Mouse (Mus musculus) right cerebral cortex, postnatal 4 days (tissue): ENCODE results near the gene Scel.

ENCODE experiments used
- DNase-seq: peaks from one replicate; pipeline ENCODE4 v3.0.0-alpha.2; 2022

The Scel gene

GRCm38 (mm10) chr14:103526286-103526685, 13.1 kb downstream of the Scel start:
- DNase-seq: no peak

DNA sequence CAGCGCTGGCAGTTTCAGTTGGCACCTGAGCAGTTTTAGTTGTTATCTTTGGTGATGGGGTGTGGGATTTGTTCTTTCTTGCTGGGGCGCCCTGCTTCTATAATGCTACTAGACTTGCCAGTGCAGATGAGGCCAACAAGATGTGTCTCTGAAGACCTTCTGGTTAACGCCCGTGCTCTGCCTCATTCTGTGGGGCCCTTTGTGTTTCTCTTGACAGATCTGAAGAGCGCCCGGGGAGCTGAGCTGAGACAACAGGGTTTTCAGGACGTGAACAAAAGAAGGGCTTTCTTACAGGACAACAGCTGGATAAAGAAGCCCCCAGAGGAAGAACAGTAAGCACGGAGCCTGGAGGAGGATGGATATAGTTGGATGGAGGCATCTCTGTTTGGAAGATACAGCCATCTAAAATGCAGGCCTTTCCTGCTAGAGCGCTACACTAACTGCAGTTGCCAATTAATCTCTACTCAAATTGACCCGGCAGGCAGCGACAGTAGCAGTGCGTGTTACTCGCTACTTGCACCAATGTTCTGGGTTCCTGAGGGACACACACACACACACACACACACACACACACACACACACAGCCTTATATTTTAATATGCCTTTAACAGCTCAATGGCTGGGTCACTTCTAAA, 16.7 kb downstream of the Scel start:
- DNase-seq: no peak

DNA sequence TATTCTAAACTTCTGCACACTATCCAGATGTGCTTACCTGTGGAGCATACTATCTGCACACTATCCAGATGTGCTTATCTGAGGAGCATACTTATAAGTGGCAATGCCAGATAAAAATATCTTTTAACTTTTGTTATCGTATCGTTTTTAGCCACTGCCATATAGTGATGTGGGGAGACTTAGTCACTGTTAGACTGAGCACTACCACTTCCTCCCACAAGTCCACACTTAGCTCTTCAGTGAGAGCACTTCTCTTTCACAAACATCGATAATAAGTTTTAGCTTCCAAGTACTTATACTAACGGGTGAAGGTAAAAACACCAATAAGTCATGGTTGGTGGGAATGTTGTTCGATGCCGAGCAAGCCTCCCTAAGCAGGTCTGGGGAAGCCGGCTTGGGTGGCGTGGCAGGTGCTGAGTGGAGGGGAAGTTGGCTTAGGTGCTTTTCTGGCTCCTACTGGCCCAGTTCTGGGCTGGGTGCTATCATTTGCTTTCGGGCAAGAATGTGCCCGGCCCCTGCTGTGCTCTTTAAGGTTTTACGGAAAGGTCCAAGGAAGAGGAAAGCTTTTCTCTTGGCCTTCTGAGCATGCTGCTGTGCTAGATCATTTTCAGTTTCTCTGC, 18.7 kb downstream of the Scel start:
- no peak for DNase-seq

- DNase-seq: no peak
Measured at GRCm38 (mm10) chr14:103535511-103536024, 22.4 kb downstream of the Scel start.

DNA sequence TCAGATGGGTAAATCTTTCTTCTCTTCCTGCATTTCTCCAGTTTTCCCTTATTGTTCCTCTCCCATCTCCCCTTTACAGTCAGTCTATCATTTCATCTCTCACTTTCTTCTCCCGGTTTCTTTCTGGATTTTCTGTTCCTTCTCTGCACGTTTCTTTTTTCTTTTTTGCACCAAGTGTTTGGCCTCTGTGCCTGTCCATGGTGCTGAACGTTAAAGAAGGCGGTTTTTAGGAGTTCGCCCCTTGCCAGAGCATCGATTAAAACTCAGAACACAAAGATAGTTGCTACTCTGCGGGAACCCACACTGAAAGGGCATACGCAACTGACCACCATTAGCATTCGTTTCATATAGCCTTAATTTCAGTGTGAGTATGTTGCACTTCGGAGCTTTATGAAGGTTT, 23.2 kb downstream of the Scel start:
- DNase-seq: no peak

- DNase-seq: peak; percentile 81
Measured at GRCm38 (mm10) chr14:103537355-103538056, 24.4 kb downstream of the Scel start.

DNA sequence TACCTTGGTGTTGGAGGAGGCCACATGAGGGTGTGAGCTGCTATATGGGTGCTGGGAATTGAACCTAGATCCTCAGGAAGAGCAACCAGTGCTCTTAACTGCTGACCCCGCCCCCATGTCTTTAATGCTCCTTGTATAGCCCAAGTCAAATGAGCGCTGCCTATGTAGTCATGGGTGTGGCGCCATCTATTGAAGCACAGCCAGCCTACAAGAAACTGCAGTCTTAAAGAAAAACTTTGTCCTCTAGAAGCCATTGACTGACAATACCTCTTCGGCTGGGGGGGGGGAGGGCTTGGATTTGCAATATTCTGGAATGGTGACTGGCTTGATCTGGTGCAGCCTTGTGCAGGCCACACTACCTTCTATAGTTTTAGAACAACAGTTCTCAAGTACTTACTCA, 26.7 kb downstream of the Scel start:
- no peak for DNase-seq

DNA sequence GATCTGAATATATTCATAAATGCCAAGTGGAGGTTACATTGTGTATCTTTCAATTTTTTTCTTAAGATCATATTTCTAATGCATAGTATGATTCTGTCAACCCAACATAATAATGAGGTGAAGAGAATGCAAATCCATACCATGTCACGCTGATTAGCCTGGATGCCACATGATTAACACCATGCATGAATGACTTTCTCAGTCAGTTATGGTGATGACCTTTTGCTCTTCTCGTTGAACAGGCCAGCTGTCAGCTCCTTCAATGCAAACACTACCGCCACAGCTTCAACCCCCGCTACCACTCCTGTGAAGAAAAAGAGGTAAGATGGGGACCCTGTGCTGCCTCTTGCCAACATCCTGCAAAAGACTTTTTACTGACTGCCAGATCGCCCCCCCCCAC, 28.5 kb downstream of the Scel start:
- DNase-seq: no peak

DNA sequence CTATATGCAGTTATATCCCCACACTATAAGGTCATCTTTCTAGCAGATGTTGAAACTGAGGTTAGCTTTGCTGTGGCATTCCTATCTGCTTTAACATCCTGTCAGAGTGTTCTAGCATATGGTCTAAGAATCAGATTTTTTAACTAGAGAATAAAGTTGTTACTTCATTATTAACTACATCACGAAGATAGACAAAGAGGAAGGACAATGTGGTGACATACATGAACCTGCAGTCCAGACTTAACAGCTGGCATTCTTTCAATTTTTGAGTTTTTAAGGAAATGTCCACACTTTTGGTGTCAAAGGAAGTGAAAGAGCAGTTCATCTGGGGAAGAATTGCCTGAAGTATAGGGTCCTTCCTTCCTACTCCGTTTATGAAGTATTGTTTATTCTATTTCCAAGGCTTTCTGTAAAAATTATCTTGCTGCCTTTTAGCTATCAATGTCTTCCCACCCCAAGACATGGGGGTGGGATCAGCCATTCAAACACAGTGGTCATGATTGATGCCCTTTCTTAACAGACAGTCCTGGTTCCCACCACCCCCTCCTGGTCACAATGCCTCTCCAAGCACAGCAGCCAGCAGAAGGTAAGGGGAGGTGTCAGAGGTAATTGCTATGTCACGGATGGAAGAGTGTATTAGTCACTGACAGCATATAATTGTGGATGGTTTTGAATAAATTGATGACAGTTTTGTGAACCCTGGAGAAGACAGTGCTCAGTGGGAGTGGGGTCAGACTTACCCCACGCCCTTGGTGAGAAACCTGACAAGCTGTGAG, 30.4 kb downstream of the Scel start:
- no peak for DNase-seq

DNA sequence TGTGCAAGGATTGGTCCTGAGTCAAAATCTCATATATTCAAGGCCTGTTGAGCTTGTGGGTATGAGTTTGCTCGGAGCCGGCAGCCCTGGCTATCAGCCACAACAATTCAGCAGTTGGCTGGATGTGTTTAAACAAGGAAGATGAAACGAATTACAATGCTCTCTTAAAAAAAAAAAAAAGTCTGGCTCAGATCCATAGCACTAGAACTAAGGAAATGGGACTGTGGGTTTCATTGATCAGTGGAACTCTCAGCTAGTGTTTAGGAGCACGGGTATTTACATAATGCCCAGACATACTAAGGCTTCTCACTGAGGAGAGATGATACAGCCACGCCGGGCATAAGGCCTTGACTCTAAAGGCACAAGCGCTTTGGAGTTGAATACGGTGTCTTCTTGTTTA, 32.6 kb downstream of the Scel start:
- DNase-seq: peak; percentile 23

- no peak for DNase-seq
Measured at GRCm38 (mm10) chr14:103546246-103546645, 33.1 kb downstream of the Scel start.

- DNase-seq: no peak
Measured at GRCm38 (mm10) chr14:103548220-103548619, 35.1 kb downstream of the Scel start.

DNA sequence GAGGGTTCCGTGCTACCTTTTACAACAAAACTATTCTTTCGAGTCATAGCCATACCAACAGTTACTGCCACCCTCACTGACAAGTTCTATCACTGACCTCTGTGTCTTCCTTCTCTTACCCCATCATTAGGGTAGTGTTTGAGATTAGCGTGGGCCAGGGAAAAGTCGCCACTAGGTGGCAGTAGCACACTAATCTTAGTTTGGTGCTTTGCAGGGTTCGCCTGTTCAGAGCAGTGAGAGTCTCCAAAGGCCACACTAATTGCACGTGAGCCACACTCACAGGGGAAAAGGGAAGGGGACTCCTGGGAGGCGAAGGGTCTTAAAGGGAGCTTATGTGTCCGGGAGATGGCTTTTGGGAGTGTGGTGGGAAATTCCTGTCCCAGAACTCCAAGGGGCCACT, 37.3 kb downstream of the Scel start:
- DNase-seq: peak; percentile 94

GRCm38 (mm10) chr14:103550921-103551320, 37.8 kb downstream of the Scel start:
- DNase-seq: no peak

- DNase-seq: no peak
Measured at GRCm38 (mm10) chr14:103551921-103552320, 38.8 kb downstream of the Scel start.

DNA sequence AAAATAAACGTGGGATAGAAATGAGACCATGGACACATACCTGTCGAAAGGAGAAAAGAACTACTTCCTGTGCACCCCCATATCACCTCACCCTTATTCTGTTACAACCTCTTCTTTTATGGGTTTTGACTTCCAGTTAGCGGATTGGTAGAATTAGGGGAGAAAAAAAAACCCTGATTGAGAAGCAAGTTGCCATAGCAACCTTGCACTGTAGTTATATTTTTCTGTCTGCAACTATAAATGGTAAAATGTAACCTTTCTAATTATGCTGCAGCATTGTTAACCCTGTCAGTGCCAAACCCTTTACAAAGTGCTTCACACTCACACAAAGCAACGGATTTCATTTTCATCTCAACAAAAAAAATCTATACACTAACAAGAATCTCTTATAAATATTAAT, 39.2 kb downstream of the Scel start:
- DNase-seq: no peak

DNA sequence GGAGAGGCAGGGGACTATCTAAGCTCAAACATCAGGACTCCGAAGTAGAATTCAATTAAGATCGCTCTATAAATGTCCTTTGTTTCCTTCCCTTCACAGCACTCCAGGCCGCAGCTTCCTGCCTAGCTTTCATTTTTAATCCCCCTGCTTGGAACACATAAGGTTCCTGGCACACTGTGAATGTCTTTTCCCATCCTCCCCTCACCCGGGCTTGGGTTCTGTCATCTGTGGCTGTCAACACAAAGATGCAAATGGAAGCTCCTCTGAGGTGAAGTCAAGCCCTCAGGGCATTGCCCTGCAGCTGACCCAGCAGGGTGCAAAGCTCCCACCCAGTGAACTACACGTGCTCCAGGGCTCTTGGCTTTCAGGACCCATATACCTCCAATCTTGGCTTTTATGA, 43.5 kb downstream of the Scel start:
- DNase-seq: no peak

DNA sequence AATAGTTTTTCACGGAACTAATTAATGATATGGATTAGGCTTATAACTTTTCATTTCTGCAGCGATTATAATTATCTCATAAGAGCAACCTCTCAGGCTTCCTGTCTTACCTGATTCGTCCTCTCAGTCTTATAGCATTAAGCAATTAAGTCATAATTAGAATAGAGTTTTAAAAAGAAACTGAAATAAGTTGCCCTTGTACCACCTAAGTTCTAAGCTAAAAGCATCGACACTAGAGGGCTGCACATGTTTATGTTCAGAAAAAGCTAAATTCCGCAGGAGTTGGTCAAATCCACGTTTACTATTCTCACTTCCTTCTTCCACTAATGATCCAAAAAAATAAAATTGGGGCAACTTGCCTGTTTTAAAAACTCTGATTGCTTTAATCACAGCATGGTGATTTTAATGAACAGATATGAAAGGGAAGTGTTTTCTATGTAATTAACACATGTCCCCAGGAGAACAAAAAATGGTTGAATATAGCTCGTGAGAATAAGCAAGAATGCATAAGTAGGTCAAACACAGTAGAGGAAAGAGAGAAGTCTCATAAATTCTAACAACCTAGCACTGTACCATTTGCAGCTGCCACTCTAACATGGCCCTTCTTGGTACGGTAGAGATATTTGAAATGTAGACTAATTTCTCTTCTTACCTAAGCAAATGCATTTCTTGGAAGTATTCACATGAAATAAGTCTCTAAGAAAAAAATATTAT, 48.4 kb downstream of the Scel start:
- no peak for DNase-seq

GRCm38 (mm10) chr14:103567957-103568356, 54.8 kb downstream of the Scel start:
- no peak for DNase-seq

GRCm38 (mm10) chr14:103568433-103568832, 55.3 kb downstream of the Scel start:
- no peak for DNase-seq

GRCm38 (mm10) chr14:103571598-103572320, 58.6 kb downstream of the Scel start:
- no peak for DNase-seq

- no peak for DNase-seq
Measured at GRCm38 (mm10) chr14:103575854-103576253, 62.7 kb downstream of the Scel start.
